Mouse (Mus musculus) brown adipose tissue, adult 24 weeks (tissue): Measurements from ENCODE around the gene Dmrtb1. TPM values are rescaled to one million over a fixed set of nuclear protein-coding genes. Genes with fewer than 3 reads are reported as not detected.

ENCODE experiments used
- H3K27ac ChIP-seq: fragments of 200-500 bp; replicated peaks from 2 replicates; pipeline ENCODE4 v1.5.1; 2012; ENCODE audit warnings: low read depth, mild to moderate bottlenecking, low read length
- H3K4me1 ChIP-seq: fragments of 200-500 bp; 2 replicates; pipeline ENCODE4 v1.6.1; 2012; ENCODE audit warnings: low read length, mixed read lengths; ENCODE audit not compliant: control insufficient read depth, insufficient read depth, insufficient read length
- H3K4me3 ChIP-seq: fragments of 200-500 bp; 2 replicates; pipeline ENCODE4 v1.5.1; 2012; ENCODE audit warnings: low read depth, mild to moderate bottlenecking, low read length, moderate library complexity; ENCODE audit not compliant: insufficient read depth
- polyA plus RNA-seq: library from polyadenylated mRNA; stranded (reverse); fragments of >200 nt; gene quantifications from 2 replicates; pipeline ENCODE4 v1.2.4, GENCODE M21; 2012; ENCODE audit not compliant: missing spikeins, insufficient read depth, insufficient read length

Dmrtb1 gene
- polyA plus RNA-seq, 1 experiment = not detected

GRCm38 (mm10) chr4:107701116-107701515, 17.1 kb upstream of the Dmrtb1 start:
- H3K4me1 ChIP-seq = no peaks in the 10 kb centered on the region
- H3K4me3 ChIP-seq = no peak overlapping the region
- no peak overlapping the region for H3K27ac ChIP-seq

GRCm38 (mm10) chr4:107699271-107699670, 15.2 kb upstream of the Dmrtb1 start:
- Histone ChIP-seq H3K4me1 (no peaks in the 10 kb centered on the region), H3K27ac (no peak overlapping the region), H3K4me3 (no peak overlapping the region)

- Histone ChIP-seq H3K4me3 (no peak overlapping the region), H3K27ac (no peak overlapping the region), H3K4me1 (no peaks in the 10 kb centered on the region)
Measured at GRCm38 (mm10) chr4:107693816-107694215, 9.8 kb upstream of the Dmrtb1 start.

- Histone ChIP-seq H3K4me3 (no peak overlapping the region), H3K4me1 (no peaks in the 10 kb centered on the region)
Measured at GRCm38 (mm10) chr4:107688213-107688612, 4.2 kb upstream of the Dmrtb1 start.

GRCm38 (mm10) chr4:107687127-107687526, 3.1 kb upstream of the Dmrtb1 start:
- Histone ChIP-seq H3K4me1 (no peaks in the 10 kb centered on the region), H3K4me3 (no peak overlapping the region), H3K27ac (no peak overlapping the region)

More at GRCm38 (mm10) chr4:107688213-107688612, 4.2 kb upstream of the Dmrtb1 start:
- H3K27ac ChIP-seq = no peak overlapping the region

GRCm38 (mm10) chr4:107683006-107683756, 849 bp downstream of the Dmrtb1 start:
- no peaks in the 10 kb centered on the region for H3K4me1 ChIP-seq

GRCm38 (mm10) chr4:107681099-107681849, 2.8 kb downstream of the Dmrtb1 start:
- Histone ChIP-seq H3K4me1 (no peaks in the 10 kb centered on the region), H3K4me3 (no peak overlapping the region), H3K27ac (no peak overlapping the region)

More at GRCm38 (mm10) chr4:107683006-107683756, 849 bp downstream of the Dmrtb1 start:
- no peak overlapping the region for H3K27ac ChIP-seq
- no peak overlapping the region for H3K4me3 ChIP-seq

- no peaks in the 10 kb centered on the region for H3K4me1 ChIP-seq
- H3K27ac ChIP-seq = no peak overlapping the region
- no peak overlapping the region for H3K4me3 ChIP-seq
Measured at GRCm38 (mm10) chr4:107680311-107681098, 3.5 kb downstream of the Dmrtb1 start.

- H3K4me3 ChIP-seq = no peak overlapping the region
- H3K4me1 ChIP-seq = no peaks in the 10 kb centered on the region
- no peak overlapping the region for H3K27ac ChIP-seq
Measured at GRCm38 (mm10) chr4:107675645-107676044, 8.4 kb downstream of the Dmrtb1 start.

- Histone ChIP-seq H3K4me1 (no peaks in the 10 kb centered on the region), H3K4me3 (no peak overlapping the region)
Measured at GRCm38 (mm10) chr4:107674322-107674644, 9.7 kb downstream of the Dmrtb1 start.

GRCm38 (mm10) chr4:107673638-107674321, 10.2 kb downstream of the Dmrtb1 start:
- Histone ChIP-seq H3K27ac (no peak overlapping the region), H3K4me3 (no peak overlapping the region), H3K4me1 (no peaks in the 10 kb centered on the region)

More at GRCm38 (mm10) chr4:107674322-107674644, 9.7 kb downstream of the Dmrtb1 start:
- H3K27ac ChIP-seq = no peak overlapping the region

- no peaks in the 10 kb centered on the region for H3K4me1 ChIP-seq
- H3K4me3 ChIP-seq = no peak overlapping the region
- H3K27ac ChIP-seq = no peak overlapping the region
Measured at GRCm38 (mm10) chr4:107670731-107671130, 13.3 kb downstream of the Dmrtb1 start.

GRCm38 (mm10) chr4:107668514-107668913, 15.5 kb downstream of the Dmrtb1 start:
- H3K4me3 ChIP-seq = no peak overlapping the region
- H3K27ac ChIP-seq = no peak overlapping the region
- no peaks in the 10 kb centered on the region for H3K4me1 ChIP-seq

- Histone ChIP-seq H3K4me3 (no peak overlapping the region), H3K27ac (no peak overlapping the region), H3K4me1 (no peaks in the 10 kb centered on the region)
Measured at GRCm38 (mm10) chr4:107660649-107661048, 23.4 kb downstream of the Dmrtb1 start.

- no peak overlapping the region for H3K4me3 ChIP-seq
- H3K27ac ChIP-seq = no peak overlapping the region
- H3K4me1 ChIP-seq = no peaks in the 10 kb centered on the region
Measured at GRCm38 (mm10) chr4:107653280-107653643, 30.8 kb downstream of the Dmrtb1 start.
